Mouse (Mus musculus) embryo, embryonic 10 days (tissue): ENCODE results near the gene Prickle2.

Experiments
- DNase-seq: peaks from one replicate; pipeline ENCODE4 v3.0.0-alpha.2; 2015; ENCODE audit warnings: low spot score

Prickle2 gene

DNA sequence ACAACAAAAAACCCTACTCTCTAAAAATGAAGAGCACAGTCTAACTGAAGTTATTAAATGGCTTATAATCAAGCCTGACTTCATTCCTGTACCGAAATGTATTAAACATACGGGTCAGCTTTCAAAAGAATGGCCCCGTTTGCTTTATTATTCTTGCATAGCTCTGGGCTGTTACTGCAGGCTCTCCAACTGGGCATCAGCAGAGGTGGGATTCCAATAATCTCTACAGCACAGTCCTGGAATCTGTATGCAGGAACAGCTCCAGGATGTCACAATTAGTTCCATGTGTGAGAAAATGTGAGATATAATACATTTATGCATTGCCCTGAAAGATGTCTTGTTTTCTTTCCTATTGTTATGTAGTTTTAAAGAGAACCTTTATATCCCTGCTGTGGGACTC, 38.4 kb downstream of the Prickle2 start:
- no peak for DNase-seq

DNA sequence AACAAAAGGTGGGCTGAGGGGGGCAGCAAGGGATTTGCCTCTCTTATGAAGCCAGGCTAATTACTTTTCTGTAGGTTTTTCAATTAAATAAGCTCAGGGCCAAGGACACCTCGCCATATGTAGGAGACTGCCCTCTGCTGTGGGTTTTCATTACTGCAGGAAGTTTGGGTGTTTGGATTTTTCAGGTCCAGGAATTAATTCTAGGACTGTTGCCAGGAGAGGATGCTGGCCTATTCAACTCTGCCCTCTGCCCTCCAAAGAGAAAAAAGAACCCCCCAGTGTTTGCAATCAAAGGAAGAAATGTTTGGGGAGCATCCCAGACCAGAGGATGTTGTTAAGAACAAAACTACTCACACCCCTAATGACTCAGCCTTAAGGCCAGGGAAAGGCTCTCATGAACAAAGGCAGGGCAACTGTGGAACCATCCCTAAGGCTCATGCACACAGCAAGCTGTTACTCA, 40.4 kb downstream of the Prickle2 start:
- peak; percentile 57 for DNase-seq

DNA sequence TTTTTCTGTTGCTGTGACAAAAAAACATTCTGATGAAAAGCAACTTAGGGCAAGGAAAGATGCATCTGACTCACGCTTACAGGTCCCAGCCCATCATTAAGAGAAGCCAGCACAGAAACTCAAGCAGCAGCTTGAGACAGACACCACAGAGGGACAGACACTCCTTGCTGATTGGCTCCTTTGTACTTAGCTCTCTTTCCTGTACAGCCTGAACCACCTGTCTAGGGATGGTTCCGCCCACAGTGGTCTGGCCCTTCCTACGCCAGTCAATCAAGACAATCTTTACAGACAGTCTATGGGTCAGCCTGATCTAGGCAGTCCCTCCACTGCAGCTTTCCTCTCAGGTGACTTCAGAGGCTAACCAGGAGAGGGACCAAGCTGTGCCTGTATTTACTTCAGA, 42.1 kb downstream of the Prickle2 start:
- DNase-seq, result no peak

DNA sequence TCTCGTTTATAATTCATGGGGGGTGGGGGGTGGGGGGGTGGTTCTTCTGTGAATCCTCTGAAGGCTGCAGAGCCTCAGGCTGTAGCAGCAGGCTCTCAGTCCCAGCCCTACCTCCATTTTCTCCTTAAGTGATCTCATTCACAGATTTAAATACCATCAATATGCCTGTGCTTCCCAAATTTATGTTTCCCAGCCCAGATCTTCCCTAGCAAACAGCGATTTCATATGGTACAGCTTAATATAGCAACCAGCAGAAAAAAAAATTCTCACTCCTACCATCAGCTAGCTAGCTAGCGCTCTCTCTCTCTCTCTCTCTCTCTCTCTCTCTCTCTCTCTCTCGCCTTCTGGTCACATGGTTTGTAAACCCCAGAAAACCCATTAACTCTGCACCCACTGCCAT, 42.5 kb downstream of the Prickle2 start:
- DNase-seq, result no peak

DNA sequence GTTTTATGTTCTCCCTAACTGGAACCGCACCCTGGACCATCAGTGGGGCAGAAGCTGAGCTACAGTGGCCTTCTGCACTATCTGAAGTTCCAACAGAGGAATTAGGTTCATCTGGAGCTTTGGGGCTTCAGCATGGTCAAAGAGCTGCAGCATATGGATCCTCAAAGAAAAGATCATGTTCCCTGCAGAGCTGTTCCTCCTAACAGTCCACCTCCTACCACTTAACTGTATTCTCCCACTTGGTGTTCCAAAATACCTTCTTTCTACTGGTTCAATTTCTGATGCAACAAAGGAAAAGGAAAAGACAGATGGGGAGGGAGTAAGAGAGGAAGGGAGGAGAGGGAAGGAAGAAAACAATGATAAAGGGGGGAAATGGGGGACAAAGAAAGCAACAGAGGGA, 56.9 kb downstream of the Prickle2 start:
- no peak for DNase-seq

DNA sequence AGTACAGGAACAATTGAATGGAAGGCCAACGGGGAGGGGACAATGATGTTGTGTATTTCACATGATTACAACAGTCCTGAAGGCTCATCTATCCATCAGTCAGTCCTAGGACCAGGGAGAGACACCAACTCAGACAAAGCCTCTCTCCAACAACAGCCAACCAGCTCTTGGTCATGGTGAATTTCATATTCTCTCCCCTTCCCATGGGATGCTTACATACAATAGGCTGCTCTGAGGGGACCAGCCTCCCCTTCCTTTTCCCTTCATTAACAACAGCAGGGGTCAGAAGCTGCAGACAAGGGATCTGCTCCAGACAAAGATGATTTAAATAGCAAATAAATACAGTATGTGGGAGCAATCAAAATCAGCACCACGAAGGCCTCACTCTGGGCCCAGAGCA, 57.4 kb downstream of the Prickle2 start:
- DNase-seq, result peak; percentile 20

DNA sequence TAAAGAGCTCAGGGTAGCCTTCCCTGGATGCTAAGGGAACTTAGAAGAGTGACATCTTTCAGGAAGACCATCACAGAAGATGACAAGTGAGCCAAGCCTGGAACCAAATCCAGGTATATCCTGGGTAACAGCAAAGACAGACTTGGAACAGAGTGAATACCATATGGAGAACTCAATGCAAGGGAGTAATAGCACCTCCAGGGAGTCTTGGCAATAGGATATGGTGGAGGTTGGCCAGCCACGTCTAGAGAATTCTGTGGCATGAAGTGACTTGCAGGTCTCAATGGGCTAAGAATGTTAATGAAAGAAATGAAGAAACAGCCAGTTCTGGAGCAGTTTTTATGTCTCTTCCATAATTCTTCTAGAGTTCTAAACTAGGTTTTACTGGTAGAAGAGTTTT, 63.0 kb downstream of the Prickle2 start:
- DNase-seq, result no peak

DNA sequence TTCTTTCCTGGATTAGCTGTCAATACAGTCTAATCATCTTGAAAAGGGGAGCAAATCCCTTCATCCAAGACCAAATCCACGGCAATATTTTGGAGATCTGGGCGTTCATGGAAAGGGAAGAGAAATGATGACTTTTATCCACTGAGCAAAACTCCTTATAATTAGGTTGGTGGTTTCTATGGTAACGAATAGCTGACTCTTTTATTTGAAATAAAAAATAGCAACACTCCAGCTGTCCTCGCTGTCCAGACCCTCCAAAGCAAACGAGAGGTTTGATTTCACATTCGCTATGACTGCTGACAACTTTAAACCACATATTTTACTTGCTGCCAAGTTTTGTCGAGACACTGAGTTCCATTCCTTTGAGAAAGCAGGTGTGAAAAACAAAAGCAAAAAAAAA, 64.0 kb downstream of the Prickle2 start:
- DNase-seq, result no peak

DNA sequence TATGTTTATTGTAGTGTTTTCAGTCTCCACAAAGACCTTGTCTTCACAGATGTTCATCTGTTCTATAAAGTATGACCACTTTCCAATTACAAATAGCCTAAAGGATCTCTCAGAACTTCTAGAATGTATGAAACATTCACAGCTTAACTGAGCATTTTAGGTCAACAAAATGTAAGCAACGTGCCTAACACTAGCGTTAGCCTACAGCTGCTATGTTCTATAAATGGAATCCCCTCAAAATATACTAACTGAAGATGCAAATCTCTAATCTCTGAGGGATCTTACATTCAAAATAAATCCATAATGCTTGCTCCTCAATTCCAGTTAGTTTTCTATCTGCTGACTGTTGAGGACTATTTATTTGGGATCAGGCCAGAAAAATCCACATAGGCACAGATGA, 65.1 kb downstream of the Prickle2 start:
- DNase-seq, result no peak

DNA sequence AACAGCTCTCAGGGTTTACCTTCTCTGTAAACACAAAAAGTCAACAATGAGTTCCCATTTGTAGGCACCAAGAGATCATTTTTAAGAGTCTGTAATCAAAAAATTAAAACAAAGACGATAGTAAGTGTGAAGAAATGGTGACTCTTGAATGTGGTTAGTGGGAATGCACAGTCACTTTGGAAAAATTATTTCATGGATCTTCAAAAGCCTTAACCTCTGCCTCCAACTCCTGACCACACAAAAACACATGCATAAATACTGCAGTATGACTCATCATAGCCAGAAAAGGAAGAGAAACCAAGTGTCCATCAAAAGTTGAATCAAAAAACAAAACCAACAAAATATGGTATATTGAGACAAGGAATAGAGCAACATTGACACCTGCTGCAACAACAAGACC, 69.5 kb downstream of the Prickle2 start:
- DNase-seq, result no peak

DNA sequence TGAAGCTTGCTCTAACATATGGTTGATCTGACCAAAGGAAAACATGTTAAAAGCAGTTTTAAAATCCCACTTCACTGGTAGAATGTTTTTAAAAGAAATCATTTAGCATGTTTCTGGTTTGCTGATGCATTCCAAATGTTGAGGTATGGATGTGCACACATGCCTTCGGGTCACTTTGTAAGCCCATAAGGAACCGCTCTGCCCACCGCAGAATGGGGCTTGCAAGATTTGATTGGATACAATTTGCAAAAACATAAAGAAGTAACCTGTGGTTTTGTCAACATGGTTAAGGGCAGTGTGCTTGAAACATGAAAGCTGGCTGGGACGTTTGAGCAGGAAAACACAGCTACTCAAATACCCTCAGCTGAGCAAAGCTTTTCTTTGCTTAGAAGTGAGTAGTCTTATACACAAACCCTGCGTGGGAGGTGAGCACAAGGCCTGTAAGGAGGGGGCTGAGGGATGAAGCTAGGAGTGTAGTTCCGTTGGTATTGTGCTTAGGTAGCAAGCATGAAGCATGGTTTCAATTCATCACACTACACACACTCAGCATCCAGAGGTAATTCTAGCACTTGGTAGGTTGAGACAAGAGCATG, 71.0 kb downstream of the Prickle2 start:
- DNase-seq, result no peak

DNA sequence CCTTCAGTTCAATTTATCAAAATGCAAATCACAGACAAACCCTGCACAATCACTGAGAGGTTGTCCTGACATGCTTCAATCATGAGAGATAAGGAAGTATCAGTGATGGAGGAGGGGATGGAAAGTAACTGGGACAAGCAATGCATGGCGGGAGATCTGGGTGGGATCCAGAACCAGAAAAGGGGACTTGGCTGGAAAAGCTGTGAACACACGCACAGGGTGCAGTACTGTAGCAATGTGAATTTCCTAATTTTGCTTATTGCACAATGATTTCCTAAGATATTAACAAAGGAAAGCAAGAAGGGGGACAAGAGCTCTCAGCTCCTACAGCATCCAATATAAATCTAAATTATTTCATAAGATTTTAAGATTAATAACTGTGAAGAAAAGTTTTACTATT, 75.0 kb downstream of the Prickle2 start:
- DNase-seq, result no peak

DNA sequence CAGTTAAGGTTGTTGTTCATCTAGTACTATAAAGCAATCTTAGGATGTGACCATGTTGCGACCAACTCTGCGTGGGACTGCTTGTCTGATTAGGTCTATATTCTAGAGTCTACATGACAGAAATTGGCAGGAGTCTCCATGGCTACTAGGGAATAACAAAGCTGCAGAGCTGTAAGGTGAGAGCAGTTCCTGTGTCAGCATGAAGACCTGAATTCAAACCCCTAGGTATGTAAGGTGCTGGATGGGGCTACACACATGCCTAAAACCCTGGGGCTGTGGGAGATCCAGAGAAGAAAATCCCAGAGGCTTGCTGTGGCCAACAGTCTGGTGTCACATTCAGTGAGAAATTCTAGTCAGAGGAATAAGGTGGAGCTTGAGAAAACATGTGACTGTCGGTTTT, 78.2 kb downstream of the Prickle2 start:
- DNase-seq, result no peak

DNA sequence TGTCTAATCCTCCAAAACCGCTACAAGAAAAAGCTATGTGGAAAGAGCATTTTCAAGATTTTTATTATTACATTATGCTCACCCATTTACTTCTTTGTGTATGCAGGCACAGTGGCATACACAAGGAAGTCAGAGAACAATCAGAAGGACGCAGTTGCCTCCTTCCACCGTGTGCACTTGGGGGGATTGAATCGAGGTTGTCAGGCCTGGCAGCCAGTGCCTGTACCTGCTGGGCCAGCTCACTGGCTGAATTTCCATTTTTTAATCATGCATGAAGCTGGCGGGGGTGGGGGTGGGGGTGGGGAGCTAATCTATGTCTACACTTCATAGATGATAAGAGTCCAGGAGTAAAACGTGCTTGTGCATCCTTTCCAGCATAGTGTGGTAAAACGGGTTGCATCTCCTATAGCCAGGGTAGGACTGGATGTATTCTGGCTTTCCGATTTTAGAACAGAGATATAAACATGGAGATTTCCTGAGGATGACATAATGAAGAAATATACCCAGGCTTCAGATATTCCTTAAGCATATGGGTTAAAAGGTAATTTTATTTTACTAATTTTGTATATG, 78.8 kb downstream of the Prickle2 start:
- DNase-seq, result no peak

DNA sequence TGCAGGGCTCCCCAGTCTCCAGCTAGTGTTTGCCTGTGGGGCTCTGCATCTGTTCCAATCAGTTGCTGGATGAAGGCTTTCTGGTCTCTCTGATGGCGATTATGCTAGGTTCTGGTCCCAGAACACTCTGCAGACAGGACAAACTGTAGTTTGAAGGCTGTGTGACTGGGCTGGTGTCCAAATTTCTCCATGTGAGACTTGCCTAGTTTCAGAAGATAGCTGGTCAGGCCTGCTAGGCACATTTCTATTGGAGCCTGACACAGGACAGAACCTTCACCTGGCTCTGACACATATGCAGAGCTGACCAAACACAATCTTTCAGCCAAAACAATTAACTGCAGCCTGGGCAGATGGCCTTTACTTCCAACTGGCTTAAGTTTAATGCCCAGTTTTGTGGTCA, 80.0 kb downstream of the Prickle2 start:
- no peak for DNase-seq

DNA sequence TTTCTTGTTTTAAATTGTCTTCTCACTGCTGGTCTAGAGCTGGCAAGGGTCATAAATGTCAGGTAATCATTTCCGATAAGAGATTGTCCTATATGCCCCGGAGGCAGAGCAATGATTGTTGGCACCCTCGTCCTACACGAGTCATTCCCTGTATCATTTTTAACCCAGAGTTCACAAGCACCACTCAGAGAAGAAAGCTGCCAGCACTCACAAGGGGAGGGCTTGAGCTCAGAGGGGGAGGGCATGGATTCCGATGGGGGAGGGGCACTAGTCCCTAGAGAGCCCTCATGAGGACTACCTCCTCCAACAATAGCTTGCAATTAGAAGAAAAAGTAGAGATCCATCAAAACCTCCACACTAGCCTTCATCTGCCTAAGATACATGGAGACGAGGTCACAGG, 81.6 kb downstream of the Prickle2 start:
- no peak for DNase-seq

DNA sequence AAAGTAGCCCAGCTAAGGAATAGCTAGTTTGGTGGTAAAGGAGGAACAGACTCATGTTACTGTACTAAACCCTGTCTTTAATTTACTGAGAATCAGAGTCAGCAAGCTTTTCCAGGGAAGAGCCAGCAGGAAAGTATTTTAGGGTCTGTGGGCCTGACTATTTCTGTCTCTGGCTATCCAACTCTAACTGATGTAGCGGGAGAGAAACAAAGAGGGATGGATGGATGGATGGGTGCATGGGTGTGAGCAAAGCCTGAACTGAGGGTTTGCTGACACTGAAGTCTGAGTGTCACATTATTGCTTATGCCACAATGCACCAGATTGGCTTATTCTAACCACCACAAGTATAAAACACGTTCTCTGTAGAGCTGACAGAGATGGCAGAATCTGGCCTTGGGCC, 88.8 kb downstream of the Prickle2 start:
- DNase-seq, result no peak

DNA sequence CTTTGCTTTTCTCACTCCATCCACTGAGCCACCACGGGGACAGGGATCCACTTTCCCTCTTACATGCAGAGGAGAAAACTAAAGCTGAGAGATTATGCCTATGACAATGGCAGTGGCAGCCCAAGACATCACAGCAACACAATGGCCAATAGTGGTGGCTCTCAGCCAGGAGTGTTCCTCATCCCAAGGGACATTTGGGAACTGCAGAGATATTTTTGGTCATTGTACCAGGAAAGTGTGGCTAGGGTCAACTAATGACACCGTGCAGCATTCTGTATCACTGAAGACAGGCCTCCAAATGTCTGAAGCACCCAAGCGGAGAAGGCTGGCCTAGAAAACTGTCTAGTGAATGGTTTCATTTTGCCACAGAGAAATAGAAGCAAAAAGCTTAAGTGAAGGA, 91.2 kb downstream of the Prickle2 start:
- DNase-seq, result no peak

DNA sequence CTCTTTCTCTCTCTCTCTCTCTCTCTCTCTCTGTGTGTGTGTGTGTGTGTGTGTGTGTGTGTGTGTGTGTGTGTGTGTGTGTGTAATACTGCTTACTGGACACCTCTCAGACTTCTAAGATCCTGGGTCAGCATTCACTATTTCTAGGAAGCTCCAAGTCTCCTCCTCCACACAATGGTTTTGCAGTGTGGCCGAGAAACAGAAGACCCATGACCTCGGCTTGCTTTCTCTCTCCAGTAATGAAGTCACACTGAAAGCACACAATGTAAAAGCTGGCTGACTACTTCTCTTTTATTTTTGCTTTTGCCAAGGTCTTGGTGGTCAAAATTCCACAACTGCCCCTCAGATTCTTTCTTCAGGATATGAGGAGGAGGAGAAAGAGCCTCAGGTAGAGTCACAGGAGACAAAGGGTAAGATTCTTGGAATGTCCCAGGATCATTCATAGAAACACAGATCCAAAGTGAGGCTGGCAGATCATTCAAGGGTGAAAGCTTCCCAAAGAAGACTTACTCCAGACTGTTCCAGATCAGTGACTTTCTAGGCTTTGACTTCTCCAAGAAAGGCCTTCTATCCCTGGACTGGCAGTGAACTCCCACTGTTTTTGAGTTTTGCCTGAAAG, 93.7 kb downstream of the Prickle2 start:
- DNase-seq, result no peak

DNA sequence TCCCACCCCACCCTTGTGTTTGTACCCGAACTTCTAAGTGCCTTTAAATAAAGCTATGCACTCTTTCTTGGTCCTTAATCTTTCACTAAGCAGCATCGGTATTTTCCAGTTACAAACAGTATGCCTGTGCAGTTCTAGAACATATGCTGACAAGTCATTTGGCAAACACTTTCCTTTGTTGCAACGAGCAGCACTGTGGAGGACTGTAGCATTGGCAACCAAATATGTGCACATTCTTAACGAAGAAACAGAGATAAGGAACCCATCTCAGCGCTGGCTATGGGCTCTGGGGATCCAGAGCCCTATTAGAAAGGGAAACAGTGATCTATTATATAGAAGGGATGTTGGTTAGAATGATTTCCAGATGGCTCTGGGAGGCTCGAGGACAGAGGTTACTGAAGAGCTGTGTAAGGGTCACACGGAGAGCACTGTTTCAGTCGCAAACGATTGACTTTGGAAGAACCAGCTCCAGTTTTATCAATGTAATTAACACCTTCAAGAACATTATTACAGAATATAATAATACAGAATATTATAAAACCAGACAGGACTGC, 96.2 kb downstream of the Prickle2 start:
- DNase-seq, result peak; percentile 48

DNA sequence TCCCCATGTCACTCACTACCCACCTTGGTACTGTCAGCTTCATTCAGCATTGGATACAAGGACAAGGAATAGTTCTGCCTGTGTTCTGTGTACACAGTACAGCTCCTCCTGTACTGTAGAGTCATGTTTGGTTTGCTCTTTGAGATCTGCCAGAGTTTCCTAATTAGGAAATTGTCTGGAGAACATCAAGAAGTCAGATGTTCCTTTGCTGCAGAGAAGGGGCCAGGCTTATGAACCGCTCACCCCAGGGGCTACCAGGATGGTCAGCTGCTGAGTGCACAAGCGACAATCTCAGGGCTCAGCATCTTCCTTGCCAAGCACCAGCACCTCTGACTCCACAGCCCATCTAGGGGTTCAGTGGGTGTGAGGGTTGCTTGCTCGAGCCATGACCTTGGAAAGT, 96.9 kb downstream of the Prickle2 start:
- no peak for DNase-seq

DNA sequence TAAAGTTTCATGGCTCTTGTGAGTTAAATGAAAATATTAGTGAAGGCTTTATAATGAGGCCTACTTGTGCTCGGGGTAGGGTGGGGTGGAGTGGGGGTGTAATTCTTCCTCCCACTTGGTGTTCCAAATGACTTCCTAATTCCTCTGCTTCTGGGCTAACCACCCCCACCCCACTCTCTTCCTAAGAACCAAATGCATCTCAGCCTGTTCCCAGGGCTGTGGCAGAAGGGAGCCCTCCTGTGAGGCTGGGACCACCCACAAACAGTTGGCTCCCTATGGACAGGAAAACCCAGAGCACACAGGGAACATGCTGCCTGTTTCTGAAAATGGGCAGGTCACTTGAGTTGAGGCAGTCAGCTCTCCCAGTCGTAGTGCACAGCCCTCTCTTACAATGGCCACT, 100.8 kb downstream of the Prickle2 start:
- DNase-seq, result no peak

DNA sequence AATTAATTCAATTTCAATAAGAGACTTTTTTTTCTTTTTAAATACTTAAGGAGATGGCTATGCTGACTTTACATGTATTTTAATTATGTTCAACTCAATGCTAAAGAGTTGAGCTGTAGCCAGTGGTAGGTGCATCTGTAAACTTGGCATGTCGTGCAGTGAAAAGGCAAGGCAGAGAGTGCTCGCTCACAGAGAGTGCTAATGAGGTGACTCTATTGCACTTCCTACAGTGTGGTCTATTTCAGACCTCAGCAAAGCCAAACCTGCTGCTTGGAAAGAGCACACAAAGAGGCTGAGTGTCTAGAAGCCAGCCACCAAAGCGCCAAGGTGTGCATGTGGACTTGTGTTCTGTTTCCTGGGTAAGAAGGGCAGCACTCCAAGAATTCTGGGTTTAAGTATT, 109.6 kb downstream of the Prickle2 start:
- DNase-seq, result no peak
